Mouse (Mus musculus) heart, embryonic 11.5 days (tissue): ENCODE results near the gene Cacna2d2. TPM values are rescaled to one million over a fixed set of nuclear protein-coding genes. Genes with fewer than 3 reads are reported as not detected.

Source experiments
- ATAC-seq: fragments of 200-750 bp; cut with Nextera tagmentation; replicated peaks from 2 replicates; pipeline ENCODE4 v1.8.0; 2017; ENCODE audit warnings: moderate library complexity; ENCODE audit not compliant: insufficient number of reproducible peaks, low FRiP score, low TSS enrichment
- H3K27ac ChIP-seq: fragments of 300-500 bp; sonication (generic); 2 replicates; pipeline ENCODE4 v1.5.1; 2014; ENCODE audit warnings: mild to moderate bottlenecking, low read depth, low read length
- H3K27me3 ChIP-seq: fragments of 300-500 bp; sonication (generic); 2 replicates; pipeline ENCODE4 v1.6.1; 2014; ENCODE audit warnings: mild to moderate bottlenecking, low read length, mixed read lengths; ENCODE audit not compliant: control insufficient read depth, insufficient read depth
- H3K36me3 ChIP-seq: fragments of 300-500 bp; sonication (generic); 2 replicates; pipeline ENCODE4 v1.6.1; 2014; ENCODE audit warnings: mild to moderate bottlenecking, low read length, moderate library complexity, mixed read lengths; ENCODE audit not compliant: control insufficient read depth, insufficient read depth
- H3K4me1 ChIP-seq: fragments of 300-500 bp; sonication (generic); 2 replicates; pipeline ENCODE4 v1.6.1; 2014; ENCODE audit warnings: low read length; ENCODE audit not compliant: control insufficient read depth, insufficient read depth
- H3K4me2 ChIP-seq: fragments of 300-500 bp; sonication (generic); 2 replicates; pipeline ENCODE4 v1.6.1; 2014; ENCODE audit warnings: mild to moderate bottlenecking, moderate library complexity
- H3K4me3 ChIP-seq: fragments of 300-500 bp; sonication (generic); 2 replicates; pipeline ENCODE4 v1.5.1; 2014; ENCODE audit warnings: low read depth, low read length
- H3K9ac ChIP-seq: fragments of 300-500 bp; sonication (generic); 2 replicates; pipeline ENCODE4 v1.6.1; 2014; ENCODE audit warnings: mild to moderate bottlenecking, low read depth, low read length, moderate library complexity
- H3K9me3 ChIP-seq: fragments of 300-500 bp; sonication (generic); replicated peaks from 2 replicates; pipeline ENCODE4 v1.6.1; 2016; ENCODE audit warnings: low read length; ENCODE audit not compliant: control insufficient read depth
- WGBS: fragments of 180-500 bp; shearing (Covaris S2); extraction: QIAGEN DNeasy Blood & Tissue Kit; methylation state at CpG from one replicate; pipeline ENCODE4 v1.1.7; 2014; ENCODE audit not compliant: insufficient replicate concordance; 5-methylcytosine and 5-hydroxymethylcytosine counted together
- polyA plus RNA-seq: library from polyadenylated mRNA; unstranded; fragments of >200 nt; fragmentation: Nextera tagmentation; extraction: Ambion mirVana; gene quantifications from 2 replicates; pipeline ENCODE4 v1.2.1, GENCODE M21; 2014

Cacna2d2 gene
- polyA plus RNA-seq, 1 experiment from 2014 or later, result 7.1 TPM

DNA sequence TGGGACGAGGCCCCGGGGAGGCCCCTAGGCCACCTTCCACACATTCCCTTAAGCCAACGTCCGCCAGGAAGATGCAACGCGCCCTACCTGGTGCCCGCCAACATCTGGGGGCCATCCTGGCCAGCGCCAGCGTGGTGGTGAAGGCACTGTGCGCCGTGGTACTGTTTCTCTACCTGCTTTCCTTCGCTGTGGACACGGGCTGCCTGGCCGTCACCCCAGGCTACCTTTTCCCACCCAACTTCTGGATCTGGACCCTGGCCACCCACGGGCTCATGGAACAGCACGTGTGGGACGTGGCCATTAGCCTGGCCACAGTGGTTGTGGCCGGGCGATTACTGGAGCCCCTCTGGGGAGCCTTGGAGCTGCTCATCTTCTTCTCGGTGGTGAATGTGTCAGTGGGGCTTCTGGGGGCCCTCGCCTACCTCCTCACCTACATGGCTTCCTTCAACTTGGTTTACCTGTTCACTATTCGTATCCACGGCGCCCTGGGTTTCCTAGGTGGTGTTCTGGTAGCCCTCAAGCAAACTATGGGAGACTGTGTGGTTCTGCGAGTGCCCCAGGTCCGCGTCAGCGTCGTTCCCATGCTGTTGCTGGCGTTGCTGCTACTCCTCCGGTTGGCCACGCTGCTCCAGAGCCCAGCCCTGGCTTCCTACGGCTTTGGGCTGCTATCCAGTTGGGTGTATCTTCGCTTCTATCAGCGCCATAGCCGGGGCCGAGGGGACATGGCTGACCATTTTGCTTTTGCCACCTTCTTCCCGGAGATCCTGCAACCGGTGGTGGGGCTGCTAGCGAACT, 135.2 kb downstream of the Cacna2d2 start:
- ATAC-seq, result 0 out of 2 replicates have a peak, but pooled peaks have one; percentile 14
- Histone ChIP-seq H3K4me2 (peak overlapping the region; percentile 93), H3K9ac (peak overlapping the region; percentile 94), H3K27ac (peak overlapping the region; percentile 64), H3K4me1 (peaks cover 25% of the 10 kb centered on the region), H3K27me3 (peaks cover 4% of the 10 kb centered on the region; the same call in 1 of the 2 replicates), H3K4me3 (peak overlapping the region; percentile 92), H3K9me3 (no peaks in the 10 kb centered on the region), H3K36me3 (0 out of 2 replicates have a peak, but pooled peaks cover 8% of the 10 kb centered on the region)
- under 1% methylated on average over 40 of the region's 40 CpGs for WGBS

DNA sequence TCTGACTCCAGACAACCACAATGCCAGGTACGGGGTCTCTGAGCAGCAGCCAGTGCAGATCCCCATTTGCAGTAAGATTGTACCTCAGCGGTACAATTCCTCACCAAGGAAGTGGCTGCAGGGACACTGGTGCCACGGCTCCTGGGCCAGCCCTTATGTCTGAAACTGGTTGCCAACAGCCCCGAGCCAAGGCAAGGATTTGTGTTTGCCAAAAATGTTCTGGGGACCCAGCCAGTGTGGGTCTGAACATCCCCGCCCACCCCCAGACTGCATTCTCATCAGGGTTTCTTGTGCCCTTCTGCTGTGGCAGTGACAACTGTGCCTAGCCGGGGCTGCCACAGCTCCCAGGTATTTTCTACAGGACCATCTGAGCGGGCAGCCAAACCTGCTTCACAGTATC, 138.8 kb downstream of the Cacna2d2 start:
- H3K4me3 ChIP-seq, result no peak overlapping the region
- 0 out of 2 replicates have a peak, but pooled peaks cover 9% of the 10 kb centered on the region for H3K36me3 ChIP-seq
- WGBS, result 95% methylated on average over 7 of the region's 7 CpGs
- no peaks in the 10 kb centered on the region for H3K27me3 ChIP-seq
- no peak for ATAC-seq
- peaks cover 40% of the 10 kb centered on the region for H3K4me1 ChIP-seq
- H3K27ac ChIP-seq, result no peak overlapping the region
- no peaks in the 10 kb centered on the region for H3K9me3 ChIP-seq
- no peak overlapping the region for H3K4me2 ChIP-seq
- H3K9ac ChIP-seq, result no peak overlapping the region

DNA sequence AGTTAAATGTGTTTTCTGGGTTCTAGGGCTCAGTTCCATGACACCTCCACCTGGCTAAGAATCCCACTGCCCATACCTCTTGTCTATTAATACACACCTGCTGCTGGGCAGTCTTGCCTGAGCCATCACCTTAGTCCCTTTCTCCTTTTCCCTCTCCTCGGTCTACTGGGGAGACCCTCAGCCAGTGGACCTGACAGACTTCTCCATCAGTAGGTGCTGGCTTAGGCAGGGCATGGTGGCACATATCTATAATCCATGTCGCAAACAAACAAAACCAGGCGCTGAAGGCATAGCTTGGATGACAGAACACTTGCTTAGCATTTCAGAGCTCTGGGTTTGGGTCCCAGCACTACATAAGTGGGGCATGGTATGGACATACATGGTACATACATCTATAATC, 139.3 kb downstream of the Cacna2d2 start:
- H3K9me3 ChIP-seq, result no peaks in the 10 kb centered on the region
- H3K36me3 ChIP-seq, result 0 out of 2 replicates have a peak, but pooled peaks cover 9% of the 10 kb centered on the region
- 94% methylated on average over 3 of the region's 3 CpGs for WGBS
- H3K27me3 ChIP-seq, result no peaks in the 10 kb centered on the region
- H3K4me1 ChIP-seq, result peaks cover 40% of the 10 kb centered on the region
- H3K9ac ChIP-seq, result no peak overlapping the region
- no peak for ATAC-seq
- H3K27ac ChIP-seq, result no peak overlapping the region
- H3K4me2 ChIP-seq, result no peak overlapping the region
- no peak overlapping the region for H3K4me3 ChIP-seq

DNA sequence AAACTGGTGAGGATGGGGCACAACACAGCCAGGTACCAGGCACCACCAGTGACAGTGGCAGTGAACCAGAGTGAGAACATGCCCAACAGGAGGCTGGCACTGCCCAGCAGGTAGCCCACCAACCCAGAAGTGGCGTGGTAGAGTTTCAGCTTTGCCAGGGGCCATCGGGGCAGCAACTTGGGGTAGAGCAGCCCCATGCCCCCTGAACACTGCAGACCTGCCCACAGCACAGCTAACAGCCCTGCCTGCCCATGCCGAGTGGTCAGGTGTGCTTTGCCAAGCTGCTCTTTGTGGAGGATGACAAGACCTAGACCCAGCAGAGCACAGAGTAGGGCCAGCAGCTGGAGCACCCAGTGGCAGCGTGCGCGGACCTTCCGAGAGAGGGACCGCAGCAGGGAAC, 140.5 kb downstream of the Cacna2d2 start:
- Histone ChIP-seq H3K4me2 (no peak overlapping the region), H3K36me3 (0 out of 2 replicates have a peak, but pooled peaks cover 9% of the 10 kb centered on the region), H3K9me3 (no peaks in the 10 kb centered on the region), H3K4me1 (peaks cover 40% of the 10 kb centered on the region), H3K27ac (no peak overlapping the region), H3K4me3 (no peak overlapping the region), H3K9ac (no peak overlapping the region), H3K27me3 (no peaks in the 10 kb centered on the region)
- no peak for ATAC-seq
- WGBS, result 91% methylated on average over 8 of the region's 8 CpGs

DNA sequence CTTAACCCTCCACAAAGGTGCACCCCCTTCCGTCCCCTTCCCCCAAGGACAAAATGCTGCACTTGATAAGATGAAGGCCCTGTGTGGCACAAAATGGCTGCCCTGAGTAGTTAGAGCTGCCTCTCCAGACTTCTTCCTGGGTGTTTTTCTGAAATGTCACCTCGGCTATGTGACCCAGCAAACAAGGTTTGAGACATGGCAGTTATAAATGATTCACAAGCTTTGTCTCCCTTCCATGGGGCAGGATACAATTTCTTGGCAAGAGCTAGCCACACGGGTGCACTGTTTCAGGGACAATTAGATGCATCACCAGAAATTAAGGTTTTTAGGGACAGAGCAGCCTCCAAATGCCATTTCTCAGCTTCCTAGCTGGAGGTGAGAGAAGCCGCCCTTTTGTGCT, 141.0 kb downstream of the Cacna2d2 start:
- WGBS, result 74% methylated on average over 4 of the region's 4 CpGs
- Histone ChIP-seq H3K9ac (no peak overlapping the region), H3K4me2 (no peak overlapping the region), H3K9me3 (no peaks in the 10 kb centered on the region), H3K4me1 (peaks cover 36% of the 10 kb centered on the region), H3K27ac (no peak overlapping the region), H3K36me3 (0 out of 2 replicates have a peak, but pooled peaks cover 9% of the 10 kb centered on the region), H3K27me3 (no peaks in the 10 kb centered on the region), H3K4me3 (no peak overlapping the region)
- no peak for ATAC-seq

DNA sequence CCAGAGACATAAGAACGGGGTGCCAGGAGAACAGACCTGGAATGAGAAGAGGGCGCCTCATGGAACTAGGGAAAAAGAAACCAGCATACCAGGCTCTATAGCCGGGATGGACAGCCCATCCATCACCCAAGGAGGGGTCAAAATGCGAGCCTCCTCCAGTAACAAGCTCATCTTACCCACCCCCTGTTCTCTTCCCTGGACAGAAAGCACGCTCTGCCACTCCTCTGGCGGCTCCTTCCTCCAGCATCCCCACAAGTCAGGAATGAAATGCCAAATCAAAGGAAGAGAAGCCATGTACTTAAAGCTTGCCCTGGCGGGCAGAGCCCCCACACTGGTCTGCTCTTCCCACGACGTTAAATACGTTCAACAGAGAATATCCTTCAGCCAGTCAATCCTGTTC, 141.6 kb downstream of the Cacna2d2 start:
- Histone ChIP-seq H3K9ac (peak overlapping the region; percentile 11; the same call in 1 of the 2 replicates), H3K36me3 (0 out of 2 replicates have a peak, but pooled peaks cover 9% of the 10 kb centered on the region), H3K4me3 (peak overlapping the region; percentile 60), H3K27me3 (no peaks in the 10 kb centered on the region), H3K4me1 (peaks cover 30% of the 10 kb centered on the region), H3K4me2 (peak overlapping the region; percentile 73), H3K9me3 (no peaks in the 10 kb centered on the region), H3K27ac (no peak overlapping the region)
- 36% methylated on average over 10 of the region's 10 CpGs for WGBS
- ATAC-seq, result no peak

DNA sequence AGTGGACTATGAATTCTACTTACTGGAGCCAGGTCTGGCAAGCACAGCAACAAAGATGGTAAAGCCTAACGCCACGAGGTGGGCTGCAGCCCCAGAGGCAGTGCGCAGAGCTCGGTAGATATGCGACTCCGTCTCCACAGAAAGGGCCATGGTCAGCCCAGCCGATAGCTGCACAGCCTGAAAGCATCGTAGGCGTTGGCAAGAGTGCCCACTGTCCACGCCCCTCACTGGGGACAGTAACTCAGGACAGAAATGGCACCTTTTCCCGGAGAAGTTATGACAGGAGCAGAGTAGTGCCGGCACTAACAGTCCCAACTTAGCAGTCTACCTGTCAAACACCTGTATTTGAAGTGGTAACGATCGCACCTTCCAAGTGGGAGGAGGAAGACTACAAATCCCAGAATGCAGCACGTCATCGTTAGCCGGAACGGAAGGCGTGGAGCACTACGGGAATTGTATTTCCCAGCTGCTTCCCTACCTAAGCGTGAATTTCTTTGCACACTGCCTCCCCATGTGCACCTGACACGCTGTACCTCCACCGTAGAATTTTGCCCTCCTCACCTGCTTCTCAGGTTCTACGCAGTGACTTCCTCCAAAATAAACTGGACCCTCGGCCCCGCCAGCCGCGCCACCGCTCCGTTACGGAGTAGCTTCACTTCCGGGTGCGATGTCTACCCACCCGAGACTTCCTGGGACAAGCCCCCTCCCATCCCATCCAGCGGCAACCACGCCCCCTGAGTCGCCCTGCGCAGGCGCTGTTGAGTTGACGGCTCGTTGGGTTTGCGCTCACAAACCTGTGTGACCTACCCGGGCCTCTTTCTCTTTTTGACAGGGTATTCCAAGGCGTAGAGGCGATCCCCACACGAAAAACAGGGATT, 142.3 kb downstream of the Cacna2d2 start, which contains the start of the genes Cyb561d2 and Nprl2:
Gene Cyb561d2 (minus strand): TSS at position 720 of the 878 bp plus-strand sequence.
Gene Nprl2 (plus strand): TSS at position 753 of the 878 bp plus-strand sequence.
- ATAC-seq, result peak; percentile 81
- Histone ChIP-seq H3K4me1 (peaks cover 23% of the 10 kb centered on the region), H3K4me2 (peak within 1 kb of the TSS; percentile 73), H3K4me3 (peak within 1 kb of the TSS; percentile 60), H3K36me3 (0 out of 2 replicates have a peak, but pooled peaks cover 9% of the 10 kb centered on the region), H3K27ac (no peak within 1 kb of the TSS), H3K9me3 (no peaks in the 10 kb centered on the region), H3K9ac (peak within 1 kb of the TSS; percentile 67), H3K27me3 (no peaks in the 10 kb centered on the region)
- WGBS, result under 1% methylated on average over 46 of the region's 46 CpGs

DNA sequence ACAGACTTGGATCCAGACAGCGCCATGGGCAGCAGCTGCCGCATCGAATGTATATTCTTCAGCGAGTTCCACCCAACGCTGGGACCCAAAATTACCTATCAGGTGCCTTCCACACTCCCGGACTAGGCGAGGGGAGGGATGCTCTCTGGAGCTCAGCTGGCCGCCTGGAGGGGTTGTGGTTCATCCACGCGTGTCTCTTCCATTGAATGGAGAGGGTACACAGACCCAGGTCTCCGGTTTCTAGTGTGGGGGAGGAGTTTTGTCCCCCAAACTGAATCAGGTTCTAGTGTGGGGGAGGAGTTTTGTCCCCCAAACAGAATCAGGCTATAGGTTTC, 142.9 kb downstream of the Cacna2d2 start:
- Histone ChIP-seq H3K4me1 (peaks cover 22% of the 10 kb centered on the region), H3K36me3 (0 out of 2 replicates have a peak, but pooled peaks cover 9% of the 10 kb centered on the region), H3K27me3 (no peaks in the 10 kb centered on the region), H3K4me3 (peak overlapping the region; percentile 60), H3K9ac (peak overlapping the region; percentile 67), H3K9me3 (no peaks in the 10 kb centered on the region), H3K4me2 (peak overlapping the region; percentile 73), H3K27ac (no peak overlapping the region)
- WGBS, result 1% methylated on average over 11 of the region's 11 CpGs
- ATAC-seq, result no peak; the same call in 1 of the 2 replicates
